Mouse (Mus musculus): Measurements from ENCODE around the gene Mcm8.

Gene Mcm8

DNA sequence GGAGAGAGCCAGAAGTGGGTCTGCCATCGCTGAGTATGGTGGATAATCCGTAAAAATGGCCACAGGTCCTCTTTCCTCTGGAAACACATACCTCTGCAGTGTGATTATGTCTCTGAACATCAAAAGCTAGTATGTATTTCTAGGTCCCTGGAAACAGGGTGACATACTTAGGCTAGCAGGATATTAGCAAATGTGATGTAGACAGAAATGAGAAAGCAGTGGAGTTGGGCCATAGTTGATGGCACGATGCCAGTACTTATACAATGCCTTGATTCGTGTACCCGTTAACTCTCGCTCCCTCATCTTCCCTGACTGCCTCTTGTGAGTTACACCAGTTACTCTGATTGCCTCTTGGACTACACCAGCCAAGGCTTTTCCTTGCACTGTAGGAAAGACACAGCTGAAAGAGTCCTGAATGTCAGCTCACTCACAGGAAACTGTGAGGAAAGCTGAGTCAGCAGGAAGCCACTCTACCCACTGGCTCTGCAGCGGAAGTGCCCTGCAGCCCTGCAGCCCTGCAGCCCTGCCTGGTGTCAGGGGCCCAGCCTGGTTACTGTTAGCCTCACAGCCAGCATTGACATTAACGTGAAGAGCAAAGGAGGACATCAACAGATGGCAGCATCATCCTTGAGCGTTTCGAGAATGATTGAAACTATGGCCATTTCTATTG is 57.9 kb downstream of the Mcm8 start:
- DNase-seq (ENCODE audit: low spot score) = no peak

DNA sequence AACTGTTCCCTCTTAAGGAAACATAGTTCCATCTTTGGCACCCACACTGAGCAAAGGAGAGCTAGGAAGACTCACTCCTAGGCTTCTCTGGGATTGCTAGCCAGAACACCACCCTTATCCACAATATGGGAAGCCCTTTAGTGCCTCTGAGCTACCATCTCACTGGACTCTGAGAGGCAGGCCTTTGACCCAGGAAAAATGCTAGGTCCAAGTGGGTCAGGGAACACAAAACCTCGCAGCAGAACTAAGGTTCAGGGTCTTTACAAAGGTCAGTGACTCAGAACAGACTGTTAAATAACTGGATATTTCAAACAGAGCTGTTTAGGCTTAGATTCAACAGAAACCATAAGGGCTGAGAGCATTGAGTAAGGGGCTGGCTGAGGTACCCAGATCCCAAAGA is 61.0 kb downstream of the Mcm8 start:
- no peak for DNase-seq (ENCODE audit: low spot score)

DNA sequence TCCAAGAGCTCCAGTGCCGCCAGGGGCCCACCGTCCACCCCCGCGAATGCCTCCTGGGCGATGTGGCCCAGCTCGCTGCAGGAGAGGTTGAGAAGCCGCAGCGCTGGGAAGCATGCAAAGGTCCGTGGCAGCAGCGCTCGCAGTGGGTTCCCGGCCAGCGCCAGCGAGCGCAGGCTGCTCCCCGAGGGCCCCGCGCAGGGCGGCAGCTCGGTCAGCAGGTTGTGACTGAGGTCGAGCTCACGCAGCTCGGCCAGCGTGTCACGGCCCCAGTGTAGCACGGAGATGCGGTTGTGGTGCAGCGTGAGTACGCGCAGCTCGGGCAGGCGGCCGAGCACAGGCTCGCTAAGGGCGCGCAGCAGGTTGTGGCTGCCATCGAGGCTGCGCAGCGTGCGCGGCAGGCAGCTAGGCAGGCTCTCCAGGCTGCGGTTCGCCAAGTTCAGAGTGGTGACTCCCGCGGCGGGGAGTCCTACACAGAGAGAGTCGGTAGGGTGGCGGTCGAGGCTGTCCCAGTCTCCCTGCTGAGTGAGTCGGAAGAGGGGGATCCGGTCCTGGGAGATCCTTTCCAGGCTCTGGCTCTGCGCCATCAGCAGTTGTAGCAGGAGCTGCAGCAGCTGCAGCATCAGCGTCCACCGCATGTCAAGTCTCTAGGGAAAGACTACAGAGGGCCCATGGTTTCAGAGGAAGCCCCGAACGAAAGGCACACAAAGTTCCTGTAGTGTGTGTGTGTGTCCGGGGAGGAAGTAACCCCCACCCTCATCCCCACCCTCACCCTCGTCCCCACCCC is 63.5 kb downstream of the Mcm8 start:
- peak; percentile 31 for DNase-seq (ENCODE audit: low spot score)

DNA sequence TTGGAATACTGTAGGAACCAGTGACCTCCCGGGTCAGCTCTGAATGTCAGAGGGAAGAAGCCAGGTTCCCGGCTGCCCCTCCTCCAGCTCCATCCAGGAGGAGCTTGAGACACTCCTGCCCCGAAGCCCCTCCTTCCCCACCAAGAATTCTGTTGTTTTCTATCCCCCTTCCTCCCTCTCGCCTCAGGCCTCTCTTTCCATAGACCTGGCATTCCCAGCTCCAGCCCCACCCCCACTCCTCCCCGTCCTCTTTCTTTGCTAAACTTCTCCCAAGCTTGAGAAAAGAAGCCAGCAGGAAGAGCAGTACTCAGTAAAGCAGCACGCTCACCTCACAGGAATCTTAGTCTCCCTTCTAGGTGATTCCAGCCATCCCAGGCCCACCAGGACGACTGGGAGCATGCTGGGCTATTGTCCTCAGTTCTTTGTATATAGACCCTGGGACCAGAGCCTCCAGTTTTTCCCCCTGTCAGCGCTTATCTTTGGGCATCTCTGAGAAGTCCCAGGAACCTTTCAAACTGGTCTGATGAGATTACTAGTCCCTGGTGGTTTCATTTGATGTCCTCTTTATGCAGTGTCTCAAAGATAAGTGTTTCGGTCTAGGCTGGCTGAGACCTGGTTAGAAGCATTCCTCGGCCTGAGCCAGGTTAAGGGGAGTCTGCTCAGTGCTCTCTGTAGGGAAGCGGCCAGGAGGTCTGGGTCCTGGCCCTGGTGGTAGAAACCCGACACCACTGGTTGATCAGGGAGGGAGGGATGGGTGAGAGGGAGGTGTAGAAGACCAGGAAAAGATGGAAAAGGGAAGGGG is 65.1 kb downstream of the Mcm8 start, which contains the start of gene Lrrn4:
Gene Lrrn4, minus strand, starts transcription at position 48 of the 802 bp plus-strand sequence.
- DNase-seq (ENCODE audit: low spot score) = no peak

DNA sequence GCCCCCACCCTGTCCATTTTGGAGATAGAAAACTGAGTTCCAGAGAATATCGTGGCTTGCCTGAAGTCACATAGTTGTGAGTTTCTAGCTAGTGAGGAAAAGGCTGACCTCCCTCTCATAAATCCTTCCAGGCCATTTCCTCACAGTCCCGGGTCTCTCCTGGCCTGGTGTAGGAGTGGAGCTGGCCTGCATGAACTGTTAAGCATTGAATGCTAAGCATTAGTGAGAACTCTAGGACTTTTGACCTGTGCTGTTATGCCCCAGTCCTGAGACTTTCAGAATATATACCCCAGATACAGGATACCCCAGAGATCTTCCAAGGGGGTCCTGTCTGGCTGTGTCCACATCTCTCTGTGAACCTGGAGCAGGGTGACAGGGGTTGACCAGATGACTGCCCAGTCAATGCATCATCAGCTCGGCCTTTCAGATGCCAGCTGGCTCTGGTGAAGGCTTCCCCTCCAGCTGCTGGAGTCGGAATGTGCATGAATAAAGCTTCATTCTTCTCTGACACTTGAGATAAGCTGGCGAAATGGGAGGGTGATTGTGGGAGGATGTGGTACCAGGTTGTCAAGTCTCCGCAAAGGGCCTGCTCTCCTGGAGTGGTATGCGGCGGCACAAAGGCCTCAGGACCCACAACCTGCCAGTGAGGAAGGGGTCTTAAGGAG is 68.5 kb downstream of the Mcm8 start:
- no peak for DNase-seq (ENCODE audit: low spot score)

DNA sequence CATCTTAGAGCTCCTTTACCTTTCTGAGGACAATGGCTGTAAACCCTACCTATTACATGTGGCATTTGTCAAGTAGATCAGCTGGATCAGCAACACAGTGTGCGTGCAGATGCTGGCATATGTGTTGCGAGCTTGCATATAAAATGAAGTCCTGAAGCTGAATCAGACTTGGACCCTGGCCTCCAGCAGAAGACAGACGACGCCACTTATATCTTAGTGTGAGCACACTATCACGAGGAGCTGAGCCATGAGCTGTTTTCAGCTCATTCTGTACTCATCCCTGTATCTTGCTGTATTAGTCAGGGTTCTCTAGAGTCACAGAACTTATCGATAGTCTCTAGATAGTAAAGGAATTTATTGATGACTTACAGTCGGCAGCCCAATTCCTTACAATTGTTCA is 69.4 kb downstream of the Mcm8 start:
- no peak for DNase-seq (ENCODE audit: low spot score)

All from ovary, postnatal 36 days (tissue).